Mouse (Mus musculus) heart, postnatal 10 days (tissue): ENCODE measurements around the gene Dtl. TPM values are rescaled to one million over a fixed set of nuclear protein-coding genes. Genes with fewer than 3 reads are reported as not detected.

Source experiments
- DNase-seq, 2 experiments: peaks; one replicate each; pipeline ENCODE4 v3.0.0; 2021
- intact Hi-C: fragments of 180-260 bp; cut with DNase I; formaldehyde crosslinking; loops from one replicate; pipeline ENCODE4 v1.15.1; 2025
- total RNA-seq, 2 experiments: library from RNA; stranded (reverse); gene quantifications; 2 replicates each; pipeline ENCODE4 v1.2.3; 2021

Dtl gene
- total RNA-seq, result 1 to 10 TPM; 4.9 to 6.3 TPM

GRCm38 (mm10) chr1:191575458-191576247, at the start of gene Dtl, which contains the start of gene Ints7:
TSS of gene Dtl (minus strand) at chr1:191575544.
TSS of gene Ints7 (plus strand) at chr1:191575636.
- intact Hi-C loops, result loop anchor here (2.0 to 5.0 kb wide), 2 partner anchors 243 to 332 kb away; partner anchors contain the start of gene Slc30a1
- peak; percentile 100 for DNase-seq

- intact Hi-C loops, result loop anchor here (5.0 kb wide), 1 partner anchor 92 kb away; the partner anchor contains the start of gene Lpgat1
- no peak for DNase-seq
Measured at GRCm38 (mm10) chr1:191625026-191625425, 49.7 kb upstream of the Dtl start.

- no peak for DNase-seq
- intact Hi-C loops, result no loop called here
Measured at GRCm38 (mm10) chr1:191624492-191624891, 49.1 kb upstream of the Dtl start.

- DNase-seq, result peak; percentile 73 to 82
- intact Hi-C loops, result no loop called here
Measured at GRCm38 (mm10) chr1:191622801-191623200, 47.5 kb upstream of the Dtl start.

GRCm38 (mm10) chr1:191621096-191621495, 45.8 kb upstream of the Dtl start:
- intact Hi-C loops, result no loop called here
- DNase-seq, result no peak

- intact Hi-C loops, result no loop called here
- no peak for DNase-seq
Measured at GRCm38 (mm10) chr1:191618067-191618766, 42.9 kb upstream of the Dtl start.

- intact Hi-C loops, result no loop called here
Measured at GRCm38 (mm10) chr1:191617589-191617988, 42.2 kb upstream of the Dtl start.

GRCm38 (mm10) chr1:191616245-191616644, 40.9 kb upstream of the Dtl start:
- intact Hi-C loops, result no loop called here
- DNase-seq, result no peak

More at GRCm38 (mm10) chr1:191617589-191617988, 42.2 kb upstream of the Dtl start:
- DNase-seq, result no peak

- intact Hi-C loops, result no loop called here
- DNase-seq, result no peak
Measured at GRCm38 (mm10) chr1:191612877-191613276, 37.5 kb upstream of the Dtl start.

GRCm38 (mm10) chr1:191611686-191612085, 36.3 kb upstream of the Dtl start:
- DNase-seq, result no peak
- intact Hi-C loops, result no loop called here

- DNase-seq, result no peak
- intact Hi-C loops, result no loop called here
Measured at GRCm38 (mm10) chr1:191610357-191610756, 35.0 kb upstream of the Dtl start.

- intact Hi-C loops, result no loop called here
- DNase-seq, result no peak
Measured at GRCm38 (mm10) chr1:191609578-191609977, 34.2 kb upstream of the Dtl start.

GRCm38 (mm10) chr1:191609051-191609450, 33.7 kb upstream of the Dtl start:
- DNase-seq, result no peak
- intact Hi-C loops, result no loop called here

GRCm38 (mm10) chr1:191604690-191605089, 29.3 kb upstream of the Dtl start:
- intact Hi-C loops, result no loop called here
- DNase-seq, result no peak

GRCm38 (mm10) chr1:191599210-191599609, 23.9 kb upstream of the Dtl start:
- intact Hi-C loops, result loop anchor here (10.0 kb wide), 1 partner anchor 506 kb away; no protein-coding TSS in a partner anchor
- DNase-seq, result no peak

- intact Hi-C loops, result loop anchor here (10.0 kb wide), 1 partner anchor 509 kb away; no protein-coding TSS in a partner anchor
- DNase-seq, result no peak
Measured at GRCm38 (mm10) chr1:191596076-191596475, 20.7 kb upstream of the Dtl start.

GRCm38 (mm10) chr1:191592016-191592720, 16.8 kb upstream of the Dtl start:
- intact Hi-C loops, result loop anchor here (10.0 kb wide), 1 partner anchor 513 kb away; no protein-coding TSS in a partner anchor
- peak; percentile 22 to 41 for DNase-seq

GRCm38 (mm10) chr1:191588749-191589148, 13.4 kb upstream of the Dtl start:
- intact Hi-C loops, result no loop called here

GRCm38 (mm10) chr1:191587062-191587461, 11.7 kb upstream of the Dtl start:
- DNase-seq, result no peak
- intact Hi-C loops, result no loop called here

More at GRCm38 (mm10) chr1:191588749-191589148, 13.4 kb upstream of the Dtl start:
- no peak for DNase-seq

GRCm38 (mm10) chr1:191585704-191586103, 10.4 kb upstream of the Dtl start:
- no peak for DNase-seq
- intact Hi-C loops, result no loop called here

- no peak for DNase-seq
- intact Hi-C loops, result loop anchor here (5.0 kb wide), 1 partner anchor 133 kb away; the partner anchor contains the start of gene Lpgat1
Measured at GRCm38 (mm10) chr1:191584483-191584882, 9.1 kb upstream of the Dtl start.
